Mouse (Mus musculus) ES-Bruce4 (cell line): ENCODE data around the gene Ambra1.

Source experiments
- CTCF ChIP-seq: IDR thresholded peaks from one replicate; pipeline ENCODE4 v1.8.1; 2011; ENCODE audit warnings: low read depth, low read length
- EP300 ChIP-seq: IDR thresholded peaks from 2 replicates; pipeline ENCODE4 v1.6.1; 2011; ENCODE audit warnings: low read depth, low read length; ENCODE audit not compliant: insufficient read depth
- POLR2A ChIP-seq: IDR thresholded peaks from one replicate; pipeline ENCODE4 v1.8.1; 2011; ENCODE audit warnings: low read length; ENCODE audit not compliant: insufficient read depth

DNA sequence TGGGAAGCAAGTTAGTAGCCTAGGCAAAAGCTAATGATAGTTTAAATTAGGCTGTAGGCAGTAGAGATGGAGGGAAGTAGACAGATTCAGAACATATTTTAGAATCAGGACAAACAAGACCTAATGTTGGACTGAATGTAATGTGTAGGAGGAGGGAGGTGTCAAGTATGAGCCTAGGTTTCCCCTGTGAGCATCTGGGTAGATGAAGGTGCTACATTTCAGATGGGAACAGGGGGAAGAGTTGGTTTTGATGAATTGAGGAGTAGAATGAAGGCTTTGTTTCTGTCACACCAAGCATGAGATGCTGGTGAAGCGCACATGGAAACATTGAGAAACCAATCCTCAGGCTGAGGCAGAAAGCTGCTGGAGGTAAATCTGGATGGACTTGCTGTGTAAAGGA, 9.7 kb downstream of the Ambra1 start:
- TF ChIP-seq CTCF (no peak), POLR2A (no peak), EP300 (no peak)
